Mouse (Mus musculus): ENCODE measurements around the gene Heg1.

DNA sequence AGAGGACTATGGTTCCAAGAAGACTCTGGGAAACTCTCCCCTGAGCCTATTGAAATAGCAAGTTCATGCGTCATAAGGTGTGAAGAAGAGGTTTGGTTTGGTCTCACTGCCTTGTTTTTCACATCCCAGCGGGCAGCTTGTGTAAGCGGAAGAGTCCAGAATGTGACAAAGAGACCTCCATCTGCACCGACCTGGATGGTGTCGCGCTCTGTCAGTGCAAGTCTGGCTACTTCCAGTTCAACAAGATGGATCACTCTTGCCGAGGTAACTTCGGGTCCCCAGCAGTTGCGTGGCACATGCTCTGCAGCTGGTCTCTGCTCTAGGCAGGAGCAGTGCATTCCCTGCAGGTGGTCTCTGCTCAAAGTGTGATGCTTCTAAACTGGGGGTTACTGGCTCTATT, 58.1 kb downstream of the Heg1 start:
- TF ChIP-seq CTCF (IDR thresholded peaks at IDR 0.05; ENCODE audit: low read depth) (no peak), EP300 (optimal IDR thresholded peaks at IDR 0.05) (no peak)

Measured in stomach, postnatal 0 days (tissue).